Mouse (Mus musculus) cerebellum, adult 8-10 months (tissue): ENCODE results near the gene Zfp746.
"Not testable (repeated sequence)": the region's sequence is repeated elsewhere in the genome, so short reads cannot be mapped to it uniquely, and the experiment has no call there.

Experiments
- DNase-seq: peaks from one replicate; pipeline ENCODE4 v3.0.0; 2022

Gene Zfp746

DNA sequence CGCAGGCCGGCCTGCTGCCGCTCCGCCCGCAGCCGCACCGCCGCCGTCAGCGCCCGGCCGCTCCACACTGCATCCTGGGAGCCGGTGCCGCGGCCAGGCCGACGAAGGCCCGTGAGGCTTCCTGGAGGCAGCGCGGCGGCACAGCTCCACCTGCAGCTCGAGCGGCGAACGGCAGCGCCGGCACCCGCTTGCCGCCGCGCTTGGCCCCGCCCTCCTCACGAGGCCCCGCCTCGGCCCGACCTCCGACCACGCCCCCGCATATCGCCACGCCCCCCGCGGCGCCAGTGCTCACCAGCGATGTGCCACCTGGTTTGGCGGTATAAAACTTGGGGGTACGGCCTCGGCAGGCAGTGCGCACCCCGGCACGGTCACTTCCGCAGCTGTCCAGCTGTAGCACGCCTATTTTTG lies at the start of gene Zfp746:
Gene Zfp746, minus strand, starts transcription at position 123 of the 408 bp plus-strand sequence.
- peak; percentile 95 for DNase-seq

DNA sequence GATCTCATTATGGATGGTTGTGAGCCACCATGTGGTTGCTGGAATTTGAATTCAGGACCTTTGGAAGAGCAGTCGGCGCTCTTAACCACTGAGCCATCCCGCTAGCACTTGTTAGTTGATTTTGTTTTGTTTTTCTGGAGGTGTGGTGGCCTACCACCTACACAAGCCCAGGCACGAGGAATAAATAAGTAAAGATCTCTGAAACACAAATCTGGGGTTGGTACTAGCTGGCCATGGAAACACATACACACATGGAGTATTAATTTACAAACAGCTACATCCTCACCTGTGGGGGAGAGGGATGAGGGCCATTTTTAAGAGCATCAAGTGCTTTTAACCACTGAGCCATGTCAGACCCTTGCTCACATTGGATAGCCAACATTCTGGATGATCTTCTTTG lies 34.7 kb upstream of the Zfp746 start:
- not testable (repeated sequence) for DNase-seq

DNA sequence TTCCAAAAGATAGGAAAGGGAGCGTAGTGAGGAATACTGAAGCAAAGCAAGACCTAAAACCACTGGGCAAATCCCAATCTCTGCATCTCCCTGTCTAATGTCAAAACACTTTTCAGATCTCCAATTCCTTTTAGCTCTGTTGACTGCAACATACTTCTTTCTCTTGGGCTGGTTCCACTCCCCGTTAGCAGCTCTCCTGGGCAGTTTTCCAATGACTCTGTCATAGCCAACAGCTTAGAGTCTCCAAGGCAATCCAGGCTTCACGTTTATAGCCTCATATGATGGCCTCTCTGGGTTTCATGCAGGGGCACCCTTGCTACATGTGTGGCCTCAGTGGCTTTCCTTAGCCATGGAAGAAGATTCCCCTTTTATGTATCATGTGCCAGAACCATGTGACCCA lies 29.6 kb upstream of the Zfp746 start:
- DNase-seq = no peak

DNA sequence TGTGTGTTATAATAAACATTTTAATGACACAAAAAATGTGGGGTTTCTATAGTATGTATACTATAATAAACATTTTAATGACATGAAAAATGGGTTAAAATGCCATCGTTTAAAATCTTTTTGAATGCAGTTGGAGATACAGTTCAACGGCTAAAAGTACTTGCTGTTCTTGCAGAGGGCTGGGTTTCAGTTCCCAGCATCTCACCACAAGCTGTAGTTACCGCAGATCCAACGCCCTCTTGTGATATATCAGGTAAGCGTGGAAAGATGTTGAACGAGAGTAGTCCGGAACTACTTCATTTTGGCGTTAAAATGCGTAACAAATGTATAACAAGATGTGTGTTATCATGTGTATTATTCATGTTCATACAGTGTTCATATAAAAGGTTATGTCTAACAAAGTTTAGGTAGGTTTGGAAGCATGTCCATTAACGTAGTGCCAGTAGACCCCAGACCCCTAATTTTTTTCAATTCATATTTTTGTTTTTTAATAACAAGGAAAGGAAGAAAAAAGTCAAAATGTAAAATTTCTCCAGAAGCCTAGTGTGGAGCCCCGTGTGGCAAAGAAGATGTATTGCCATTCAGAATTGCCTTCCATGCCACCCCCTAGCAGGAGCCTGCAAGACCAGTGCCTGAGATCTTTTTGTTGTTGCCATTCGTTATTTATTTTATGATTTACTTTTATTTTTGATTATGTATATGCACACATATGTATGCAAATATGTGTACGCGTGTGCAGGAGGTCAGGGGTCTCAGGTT lies 743 bp upstream of the Zfp746 start:
- DNase-seq = no peak

DNA sequence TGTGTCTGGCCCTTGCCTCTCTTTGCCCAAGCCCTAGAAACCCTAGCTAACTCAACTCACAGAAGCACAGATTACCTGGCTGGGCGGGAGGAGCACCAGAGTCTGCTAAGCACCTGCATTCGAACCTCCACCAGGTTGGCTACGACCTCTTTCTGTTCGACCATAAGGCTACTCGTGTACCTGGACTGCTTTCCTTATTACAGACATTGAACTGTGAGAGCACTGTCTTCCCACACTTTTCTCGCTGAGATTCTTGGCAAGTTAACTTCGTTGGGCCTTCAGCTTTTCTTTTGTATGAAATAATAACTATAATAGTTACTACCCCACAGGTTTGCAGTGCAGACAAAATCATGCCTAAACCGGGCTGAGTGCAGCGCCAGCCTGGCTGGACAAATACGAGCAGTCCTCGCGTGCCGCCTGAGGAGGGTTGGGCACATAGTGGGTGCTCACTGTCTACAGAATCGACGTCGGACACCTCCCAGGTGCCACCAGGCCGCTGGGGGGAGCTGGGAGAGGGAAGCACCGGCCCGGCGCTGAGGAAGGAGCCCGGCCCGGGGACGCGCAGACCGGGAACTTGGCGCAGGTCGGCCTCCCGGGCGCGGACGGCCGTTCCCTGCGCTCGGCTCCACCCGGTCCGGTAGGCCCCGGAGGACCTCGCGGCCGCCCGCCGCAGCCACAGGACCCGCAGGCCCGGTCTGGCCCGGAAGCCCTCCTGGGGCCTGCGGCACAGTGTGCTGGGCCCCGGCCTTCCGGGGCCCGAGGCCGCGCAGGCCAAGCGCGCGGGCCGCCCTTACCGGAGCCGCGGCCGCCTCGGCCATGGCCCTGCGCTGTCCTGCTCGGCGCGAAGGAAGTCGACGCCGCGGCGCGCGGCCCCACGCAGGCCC lies 630 bp downstream of the Zfp746 start:
- peak; percentile 69 for DNase-seq

DNA sequence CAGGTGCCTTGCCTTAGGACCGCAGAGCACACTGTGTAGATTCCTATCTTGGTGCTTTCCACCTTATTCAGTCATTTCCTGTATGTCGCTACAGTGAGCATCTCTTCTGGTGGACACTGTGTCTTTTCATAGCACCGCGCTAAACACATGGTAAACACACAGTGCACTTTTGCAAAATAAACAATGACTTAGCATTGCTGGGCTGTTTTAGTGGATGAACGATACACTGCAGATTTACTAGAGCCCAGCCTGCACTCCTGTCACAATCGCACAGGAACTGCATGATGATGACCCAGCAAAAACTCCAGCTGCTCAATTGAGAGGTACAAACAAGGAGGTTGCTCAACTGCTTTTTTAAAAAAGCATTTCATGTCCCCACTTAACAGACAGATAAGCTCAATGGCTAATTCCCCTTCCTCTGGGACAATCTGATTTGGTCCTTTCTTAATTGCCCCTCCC lies 2.6 kb downstream of the Zfp746 start:
- DNase-seq = no peak

DNA sequence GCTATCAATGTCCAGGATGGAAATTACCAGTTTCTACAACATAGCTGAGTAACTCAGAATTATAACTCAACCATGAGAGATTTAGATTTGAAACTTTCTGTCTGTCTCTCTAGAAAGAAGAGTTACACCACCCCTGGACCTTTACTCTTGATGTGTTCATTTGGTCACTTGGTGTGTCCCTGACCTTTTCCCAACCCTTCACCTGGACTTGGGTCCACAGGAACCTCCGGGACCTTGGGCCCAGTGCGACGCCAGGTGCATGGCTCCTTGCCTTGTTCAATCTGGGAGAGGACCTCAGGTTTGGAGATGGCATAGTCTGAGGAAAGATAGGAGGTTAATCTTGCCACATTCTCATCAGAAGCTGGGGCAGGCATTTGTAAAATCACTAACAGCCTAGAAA lies 4.4 kb downstream of the Zfp746 start:
- DNase-seq = no peak

DNA sequence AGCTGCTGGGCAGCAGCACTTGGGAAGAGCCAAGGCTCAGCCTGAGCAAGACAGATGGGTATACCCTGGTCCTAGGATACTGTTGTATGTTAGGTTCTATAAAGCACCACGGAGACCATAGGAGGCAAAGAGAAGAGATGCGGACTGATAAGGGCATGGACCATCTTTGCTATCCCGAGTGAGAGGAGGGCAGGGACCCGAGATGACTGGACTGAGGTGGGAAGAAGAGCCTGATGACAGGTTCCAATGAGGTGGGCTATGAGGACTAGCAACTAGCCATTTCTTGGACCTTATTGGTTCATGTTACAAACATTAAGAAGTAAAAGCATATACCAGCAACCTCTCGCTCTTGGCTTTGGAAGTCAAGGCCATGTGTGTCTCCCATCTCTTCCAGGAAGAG lies 5.4 kb downstream of the Zfp746 start:
- no peak for DNase-seq

DNA sequence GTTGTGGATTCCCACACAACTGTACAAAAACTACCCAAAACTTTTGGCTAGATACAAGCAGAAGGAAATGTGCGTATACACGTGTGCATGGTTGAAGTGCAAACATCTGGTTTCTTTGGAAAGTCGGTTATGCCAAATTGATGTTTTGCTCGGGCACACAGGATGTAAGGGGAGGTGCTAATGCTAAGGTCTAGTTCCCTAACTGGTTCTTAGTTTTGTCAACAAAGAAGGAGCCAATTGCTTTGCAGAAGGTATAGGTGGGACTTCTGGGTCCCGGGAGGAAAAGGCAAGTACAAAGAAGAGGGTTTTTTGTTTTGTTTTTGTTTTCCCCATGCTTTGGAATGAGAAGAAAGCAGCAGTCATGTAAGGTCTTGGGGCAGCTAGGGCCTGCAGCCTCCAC lies 13.1 kb downstream of the Zfp746 start:
- no peak for DNase-seq

DNA sequence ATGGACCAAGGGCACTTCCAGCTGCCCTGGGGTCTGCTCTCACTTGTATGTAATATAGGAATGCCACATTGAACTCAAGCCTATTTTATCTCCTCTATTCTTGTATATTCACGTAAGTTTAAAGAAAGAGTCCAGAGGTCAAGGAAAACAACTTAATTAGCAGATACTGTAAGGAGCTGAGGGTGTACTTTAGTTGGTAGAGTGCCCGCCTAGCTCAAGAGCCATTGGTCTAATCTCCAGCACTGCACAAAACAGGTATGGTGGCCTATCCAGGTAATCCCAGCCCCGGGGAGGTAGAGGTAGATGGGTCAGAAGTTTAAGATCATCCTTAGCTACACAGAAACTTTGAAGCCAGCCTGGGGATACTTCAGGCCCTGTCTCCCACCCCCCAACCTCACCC lies 18.9 kb downstream of the Zfp746 start:
- no peak for DNase-seq

DNA sequence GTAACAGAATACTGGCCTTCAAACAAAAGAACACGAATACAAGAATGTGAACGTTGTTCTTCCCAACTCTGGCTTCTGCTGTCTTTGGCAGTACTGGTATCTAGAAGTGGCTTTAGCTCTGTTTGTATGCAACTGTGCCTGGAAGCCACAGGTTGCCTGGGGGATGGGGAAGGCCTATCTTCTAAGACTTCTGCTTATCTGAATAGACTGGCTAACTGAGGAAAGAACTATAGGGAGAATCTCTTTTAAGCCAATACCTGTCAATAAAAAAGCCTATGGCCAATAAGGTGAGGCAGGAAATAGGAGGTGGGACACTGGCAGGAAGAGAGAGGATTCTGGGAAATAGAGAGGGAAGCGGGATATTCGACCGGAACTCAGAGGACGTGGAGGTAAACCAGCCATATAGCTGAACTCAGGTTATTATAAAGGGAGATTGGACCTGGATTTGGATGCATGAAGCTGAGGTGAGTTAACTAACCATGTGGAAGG lies 20.8 kb downstream of the Zfp746 start:
- DNase-seq = no peak

DNA sequence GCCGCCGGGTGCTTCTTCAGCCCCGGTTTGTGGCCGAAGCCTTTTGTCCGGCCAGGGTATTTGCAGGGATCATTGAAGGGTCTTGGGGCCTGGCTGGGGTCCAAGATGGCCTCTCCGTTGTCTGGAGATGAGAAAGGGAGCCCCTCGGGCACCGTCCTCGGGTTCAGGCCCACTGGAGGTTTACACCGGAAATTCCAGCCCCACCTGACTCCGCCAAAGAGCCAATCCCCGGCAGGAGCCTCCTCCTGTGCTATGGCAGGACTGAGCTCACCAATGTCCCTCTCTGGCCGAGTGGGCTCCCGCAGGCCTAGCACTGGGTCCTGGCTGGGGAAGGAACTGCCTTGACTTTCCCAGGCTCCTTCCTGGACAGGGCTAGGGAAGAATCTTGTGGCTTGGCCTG lies 21.9 kb downstream of the Zfp746 start:
- no peak for DNase-seq

DNA sequence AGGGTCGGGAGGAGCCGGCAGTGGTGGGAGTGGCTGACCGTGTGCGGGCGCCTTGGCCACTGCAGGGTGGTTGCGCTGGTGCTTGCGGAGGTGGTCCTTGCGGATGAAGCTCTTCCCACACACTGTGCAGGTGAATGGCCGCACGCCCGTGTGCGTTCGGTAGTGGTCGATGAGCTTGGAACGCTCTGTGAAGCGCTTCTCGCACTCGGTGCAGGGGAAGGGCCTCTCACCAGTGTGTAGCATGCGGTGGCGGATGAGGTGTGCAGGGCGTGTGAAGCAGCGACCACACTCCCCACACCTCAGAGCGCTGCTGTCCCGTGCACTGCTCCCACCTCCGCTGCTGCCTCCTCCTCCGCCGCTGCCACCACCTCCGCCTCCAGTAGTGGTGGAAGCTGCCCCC lies 22.5 kb downstream of the Zfp746 start:
- no peak for DNase-seq

DNA sequence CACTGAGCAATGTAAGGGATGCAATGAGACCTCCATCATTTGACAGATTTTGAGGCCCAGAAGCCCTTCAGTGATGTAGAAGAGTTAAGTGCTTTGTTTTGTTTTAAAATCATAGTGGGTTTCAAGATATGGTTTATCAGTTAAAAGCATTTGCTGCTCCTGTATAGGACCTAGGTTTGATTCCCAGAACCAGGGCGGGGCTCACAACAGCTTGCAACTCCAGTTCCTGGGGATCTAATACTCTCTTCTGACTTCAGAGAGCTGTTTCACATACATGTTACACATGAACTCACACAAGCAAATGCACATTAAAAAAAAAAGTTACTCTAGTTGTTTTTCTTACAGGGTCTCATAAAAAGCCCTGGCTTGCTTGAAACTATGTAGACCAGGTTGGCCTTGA lies 25.5 kb downstream of the Zfp746 start:
- DNase-seq = no peak

DNA sequence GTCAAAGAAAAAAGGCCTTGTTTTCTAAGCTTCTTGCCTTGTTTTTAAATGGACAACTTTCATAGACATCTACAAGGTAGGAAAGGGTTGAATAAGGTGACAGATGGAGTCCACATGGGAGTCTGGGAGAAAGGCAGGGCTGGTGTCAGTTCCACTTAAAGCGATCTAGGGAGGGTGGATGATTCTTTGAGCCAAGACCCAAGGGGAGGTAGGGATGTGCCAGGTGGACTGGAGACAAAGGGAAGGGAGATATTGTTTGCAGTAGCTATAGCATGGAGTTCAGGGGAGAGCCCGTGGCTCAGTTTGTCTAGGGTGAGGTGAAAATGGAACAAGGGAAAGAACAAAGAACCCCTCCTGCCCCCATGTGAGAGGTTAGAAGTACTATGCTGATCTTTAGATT lies 26.0 kb downstream of the Zfp746 start:
- DNase-seq = peak; percentile 79

DNA sequence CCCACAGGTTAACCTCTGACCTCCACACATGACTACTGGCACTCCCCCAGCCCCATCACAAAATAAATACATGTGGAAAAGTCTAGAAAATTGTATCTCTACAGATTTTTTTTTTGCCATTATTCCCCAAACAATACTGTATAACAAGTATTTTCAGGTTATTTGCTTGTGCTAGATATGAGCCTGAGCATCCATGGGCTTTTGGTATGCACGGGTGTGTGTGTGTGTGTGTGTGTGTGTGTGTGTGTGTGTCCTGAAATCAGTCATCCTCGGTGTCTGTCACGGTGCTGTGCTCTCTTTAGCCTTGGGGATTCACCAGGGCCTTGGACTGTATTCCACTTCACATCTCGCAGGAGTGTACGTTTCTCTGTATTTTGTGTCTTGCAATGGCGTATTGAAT lies 34.3 kb downstream of the Zfp746 start:
- no peak for DNase-seq

DNA sequence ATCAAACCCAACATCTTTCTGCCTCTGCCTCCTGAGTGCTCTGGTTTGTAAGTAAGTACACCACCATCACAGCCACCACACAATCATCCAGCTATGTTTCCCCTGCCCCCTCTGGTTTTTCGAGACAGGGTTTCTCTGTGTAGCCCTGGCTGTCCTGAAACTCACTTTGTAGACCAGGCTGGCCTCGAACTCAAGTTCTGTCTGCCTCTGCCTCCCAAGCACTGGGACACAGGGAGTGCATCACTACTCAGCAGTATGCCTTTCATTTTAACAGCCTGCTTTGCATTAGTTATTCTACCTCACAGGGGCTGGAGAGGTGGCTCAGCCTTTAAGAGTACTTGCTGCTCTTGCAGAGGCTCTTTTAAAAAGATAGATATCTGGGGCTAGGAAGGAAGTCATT lies 34.7 kb downstream of the Zfp746 start:
- DNase-seq = no peak

DNA sequence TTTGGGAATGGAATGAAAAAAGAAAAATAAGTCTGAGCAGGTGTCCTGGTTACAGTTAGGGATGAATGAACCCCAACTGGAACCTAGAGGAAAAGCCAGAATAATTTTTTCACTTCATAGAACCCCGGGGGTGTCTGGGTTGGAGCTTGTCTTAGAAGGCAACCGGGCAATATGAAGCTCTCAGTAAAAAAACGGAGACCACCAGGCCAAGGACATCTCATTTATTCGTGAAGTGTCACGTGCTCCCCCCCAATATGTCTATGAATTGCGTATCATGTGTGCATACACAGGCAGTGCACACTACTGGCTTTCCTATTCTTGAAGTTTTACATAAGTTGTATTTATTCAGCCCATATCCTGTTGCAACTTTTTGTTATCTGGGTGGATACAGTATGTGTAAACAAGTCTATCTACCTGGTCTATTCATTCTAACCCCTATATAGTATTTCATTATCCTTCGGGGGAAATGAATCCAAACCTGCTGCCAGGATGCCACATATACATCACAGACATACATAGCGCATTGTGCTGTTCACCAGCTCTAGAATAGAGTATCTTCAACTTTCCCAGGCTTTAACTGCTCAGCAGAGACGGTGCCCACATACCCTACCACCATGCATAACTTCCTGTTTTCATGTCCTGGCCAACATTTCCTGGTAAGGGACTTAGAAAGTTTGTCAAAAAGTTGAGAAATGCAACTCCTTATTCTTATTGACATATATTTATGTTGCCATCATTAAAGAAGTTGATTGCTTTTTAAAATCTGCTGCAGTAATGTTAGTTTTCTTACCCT lies 36.9 kb downstream of the Zfp746 start:
- DNase-seq = no peak

DNA sequence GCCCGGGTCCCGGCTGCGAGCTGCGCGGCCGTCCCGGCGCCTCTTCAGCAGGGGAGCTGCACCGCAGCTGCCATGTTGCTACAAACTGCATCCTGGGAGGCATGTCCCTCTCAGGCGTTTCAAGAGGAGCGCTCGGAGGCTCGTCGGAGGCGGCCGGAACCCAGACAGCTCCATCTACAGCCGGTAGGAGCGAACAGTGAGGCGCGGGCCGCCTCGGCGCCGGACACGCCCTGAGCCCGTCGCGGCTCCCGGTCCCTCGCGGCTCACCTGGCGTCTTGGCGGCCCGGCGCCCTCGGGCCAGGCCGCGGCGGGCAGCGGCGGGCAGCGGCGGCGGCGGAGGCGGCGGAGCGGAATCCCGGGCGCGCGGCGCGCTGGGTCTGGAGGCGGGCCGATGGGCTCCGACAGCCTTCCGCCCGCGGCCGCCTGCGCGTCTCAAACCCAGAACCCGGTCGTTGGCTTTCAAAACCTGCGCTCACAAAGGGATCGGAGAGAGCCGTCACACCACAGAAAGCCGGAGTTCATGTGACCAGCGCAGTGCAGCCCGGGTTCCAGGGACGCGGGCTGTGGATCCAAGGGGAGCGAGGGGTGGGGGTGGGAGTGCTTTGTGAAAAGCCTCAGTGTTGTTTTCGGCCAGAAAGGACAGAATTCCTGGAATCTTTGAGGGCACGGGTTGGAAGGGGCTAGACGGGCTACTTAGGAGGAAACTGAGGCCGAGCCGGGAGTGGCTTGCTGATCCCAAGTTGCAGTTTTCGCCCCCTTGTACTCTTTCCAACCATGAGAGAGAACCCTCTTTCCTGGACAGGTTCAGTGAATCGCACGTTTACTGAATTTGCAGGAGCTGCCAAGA lies 37.7 kb downstream of the Zfp746 start, which contains the start of gene Zfp777:
Gene Zfp777, minus strand, starts transcription at position 486 of the 847 bp plus-strand sequence.
- DNase-seq = peak; percentile 78

DNA sequence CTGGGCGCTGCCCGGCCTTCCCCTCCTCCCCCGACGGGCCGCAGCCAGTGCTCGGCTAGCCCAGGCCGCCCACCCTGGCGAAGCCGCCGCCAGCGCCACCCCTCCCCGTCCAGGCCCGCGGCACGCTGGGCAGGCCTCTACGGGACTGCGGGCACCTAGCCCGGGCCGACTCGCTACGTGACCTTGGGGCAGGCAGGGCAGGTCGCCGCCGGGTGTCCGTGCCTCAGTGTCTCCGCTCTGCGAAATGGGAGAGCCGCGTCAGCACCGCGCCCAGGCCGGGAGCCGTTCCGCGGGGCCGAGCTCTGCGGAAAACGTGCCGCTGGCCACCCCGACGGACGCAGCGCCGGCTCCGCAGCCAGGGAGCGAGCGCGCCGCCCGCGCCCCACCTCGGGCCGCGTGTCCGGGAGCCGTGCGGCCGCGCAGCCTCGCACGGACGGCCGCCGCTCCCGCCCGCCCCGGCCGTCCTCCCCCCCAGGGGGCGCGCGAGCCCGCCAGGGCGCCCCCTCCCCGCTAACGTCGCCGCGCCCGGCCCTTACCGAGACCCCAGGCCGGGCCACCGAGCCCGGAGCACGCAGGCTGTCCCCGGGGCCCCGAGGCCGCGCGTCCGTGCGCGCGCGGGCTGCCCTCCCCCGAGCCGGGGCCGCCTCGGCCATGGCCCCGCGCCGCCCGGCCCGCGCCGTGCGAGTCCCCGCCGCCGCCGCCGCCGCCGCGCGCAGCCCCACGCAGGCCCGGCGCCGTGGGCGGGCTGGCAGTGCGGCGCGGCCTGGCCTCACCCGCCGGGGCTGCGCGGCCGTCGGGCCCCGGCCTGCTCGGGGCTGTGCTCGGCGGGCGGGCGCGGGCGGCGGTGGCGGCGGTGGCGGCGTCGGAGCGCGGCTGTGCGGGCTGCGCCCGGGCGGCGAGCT lies 38.7 kb downstream of the Zfp746 start:
- DNase-seq = peak; percentile 51

DNA sequence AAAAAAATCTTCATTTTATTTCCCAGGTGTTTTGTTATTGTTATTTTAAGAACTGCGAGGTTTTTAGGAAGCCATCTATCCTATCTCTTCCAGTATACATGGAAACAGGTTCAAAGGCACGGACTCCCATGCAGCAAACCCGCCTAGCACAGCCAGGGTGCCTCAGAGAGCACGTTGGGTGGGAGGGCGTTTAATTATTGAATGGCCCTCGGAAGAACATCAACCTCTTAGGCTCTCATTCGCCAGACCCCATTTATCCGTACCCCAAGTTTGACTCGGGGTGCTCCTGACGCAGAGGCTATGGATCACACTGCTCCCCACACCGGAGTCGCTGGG lies 39.3 kb downstream of the Zfp746 start:
- no peak for DNase-seq
